Comparison of ENCODE assay signal across 12 mouse cellular contexts in the genomic region with DNA sequence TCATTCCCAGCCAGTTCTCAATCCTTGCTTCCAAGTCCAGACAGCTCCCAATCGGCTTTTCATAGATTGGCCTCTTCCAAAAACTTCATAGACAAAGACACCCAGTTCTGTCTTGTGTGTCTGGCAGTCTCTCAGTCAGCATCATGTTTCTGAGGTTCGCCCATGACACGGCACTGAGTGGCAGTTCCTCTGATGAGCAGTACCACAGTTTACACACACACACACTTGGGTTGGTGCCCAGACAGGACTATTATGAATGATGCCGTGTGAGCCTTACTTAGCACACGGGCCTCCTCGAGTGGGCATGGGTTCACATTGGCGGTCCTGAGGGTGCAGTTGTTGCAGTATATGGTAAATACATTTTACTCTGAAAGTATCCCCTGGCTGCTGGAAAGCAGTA.
"Had no signal": no experiment of that assay in that cellular context is flagged by ENCODE, and none has a peak within 500 bp of the region (broad histone marks: within the 10 kb centered on the region; RNA-seq: fewer than 3 reads in every experiment).

No protein-coding gene starts in this region.

- DNase-seq: kidney, adult 2 months; kidney, postnatal 14 days; lung, postnatal 4 days; thymus, adult 18-20 months; thymus, postnatal 14 days had no signal

- H3K27me3 ChIP-seq: kidney, embryonic 15.5 days; limb, embryonic 15.5 days; lung, embryonic 15.5 days; midbrain, embryonic 15.5 days; neural tube, embryonic 12.5 days had no signal

- H3K4me1 ChIP-seq: midbrain, embryonic 15.5 days had no signal

- H3K4me3 ChIP-seq: kidney, embryonic 15.5 days; limb, embryonic 15.5 days; lung, embryonic 15.5 days; midbrain, embryonic 10.5 days; midbrain, embryonic 15.5 days; neural tube, embryonic 12.5 days had no signal

- ATAC-seq: intestine, embryonic 16.5 days; midbrain, embryonic 15.5 days had no signal

- H3K9me3 ChIP-seq: kidney, embryonic 15.5 days; limb, embryonic 15.5 days; lung, embryonic 15.5 days; midbrain, embryonic 10.5 days; midbrain, embryonic 15.5 days; neural tube, embryonic 12.5 days had no signal

- H3K36me3 ChIP-seq: kidney, embryonic 15.5 days; limb, embryonic 15.5 days; lung, embryonic 15.5 days; midbrain, embryonic 10.5 days; midbrain, embryonic 15.5 days; neural tube, embryonic 12.5 days had no signal

- H3K9ac ChIP-seq: kidney, embryonic 15.5 days; limb, embryonic 15.5 days; lung, embryonic 15.5 days; midbrain, embryonic 15.5 days; neural tube, embryonic 12.5 days had no signal

- H3K27ac ChIP-seq: kidney, embryonic 15.5 days; limb, embryonic 15.5 days; lung, embryonic 15.5 days; midbrain, embryonic 10.5 days; midbrain, embryonic 15.5 days; neural tube, embryonic 12.5 days had no signal

- H3K4me2 ChIP-seq: kidney, embryonic 15.5 days; limb, embryonic 15.5 days; lung, embryonic 15.5 days; midbrain, embryonic 15.5 days; neural tube, embryonic 12.5 days had no signal
